Mouse (Mus musculus) kidney, embryonic 16.5 days (tissue): ENCODE results near the gene Sp6. TPM values are rescaled to one million over a fixed set of nuclear protein-coding genes. Genes with fewer than 3 reads are reported as not detected.

Experiments used
- ATAC-seq: fragments of 200-750 bp; cut with Nextera tagmentation; 2 replicates; pipeline ENCODE4 v1.8.0; 2017; ENCODE audit warnings: moderate TSS enrichment; ENCODE audit not compliant: low FRiP score, low TSS enrichment
- H3K27ac ChIP-seq: fragments of 300-500 bp; sonication (generic); 2 replicates; pipeline ENCODE4 v1.5.1; 2014; ENCODE audit warnings: low read length
- H3K27me3 ChIP-seq: fragments of 300-500 bp; sonication (generic); 2 replicates; pipeline ENCODE4 v1.6.1; 2014; ENCODE audit warnings: low read length, control low read depth, mixed read lengths; ENCODE audit not compliant: insufficient read depth
- H3K36me3 ChIP-seq: fragments of 300-500 bp; sonication (generic); 2 replicates; pipeline ENCODE4 v1.6.1; 2014; ENCODE audit warnings: low read length, control low read depth, mixed read lengths; ENCODE audit not compliant: insufficient read depth
- H3K4me1 ChIP-seq: fragments of 300-500 bp; sonication (generic); 2 replicates; pipeline ENCODE4 v1.6.1; 2014; ENCODE audit warnings: low read length, control low read depth, mixed read lengths; ENCODE audit not compliant: insufficient read depth
- H3K4me2 ChIP-seq: fragments of 300-500 bp; sonication (generic); replicated peaks from 2 replicates; pipeline ENCODE4 v1.6.1; 2014; ENCODE audit warnings: low read depth, low read length
- H3K4me3 ChIP-seq: fragments of 300-500 bp; sonication (generic); 2 replicates; pipeline ENCODE4 v1.5.1; 2014; ENCODE audit warnings: mild to moderate bottlenecking, low read length
- H3K9ac ChIP-seq: fragments of 300-500 bp; sonication (generic); replicated peaks from 2 replicates; pipeline ENCODE4 v1.6.1; 2014; ENCODE audit warnings: low read length
- H3K9me3 ChIP-seq: fragments of 300-500 bp; sonication (generic); 2 replicates; pipeline ENCODE4 v1.6.1; 2016; ENCODE audit warnings: low read length, control low read depth
- WGBS: fragments of 180-500 bp; shearing (Covaris S2); extraction: QIAGEN DNeasy Blood & Tissue Kit; methylation state at CpG from one replicate; pipeline ENCODE4 v1.1.7; 2014; 5-methylcytosine and 5-hydroxymethylcytosine counted together
- polyA plus RNA-seq: library from polyadenylated mRNA; unstranded; fragments of >200 nt; fragmentation: Nextera tagmentation; extraction: Ambion mirVana; gene quantifications from 2 replicates; pipeline ENCODE4 v1.2.1, GENCODE M21; 2015

Gene Sp6
- polyA plus RNA-seq, 1 experiment from 2014 or later: 2.0 TPM

GRCm38 (mm10) chr11:97032499-97032898 is 19.3 kb downstream of the Sp6 start:
- no peak overlapping the region for H3K4me2 ChIP-seq
- no peaks in the 10 kb centered on the region; the same call in 1 of the 2 replicates for H3K36me3 ChIP-seq
- no peak overlapping the region for H3K4me3 ChIP-seq
- no peak for ATAC-seq
- H3K27ac ChIP-seq: no peak overlapping the region
- H3K9ac ChIP-seq: no peak overlapping the region; the same call in 1 of the 2 replicates
- H3K9me3 ChIP-seq: no peaks in the 10 kb centered on the region
- H3K27me3 ChIP-seq: no peaks in the 10 kb centered on the region
- WGBS: 97% methylated on average over 4 of the region's 4 CpGs
- peaks cover 15% of the 10 kb centered on the region for H3K4me1 ChIP-seq

- Histone ChIP-seq H3K27ac (no peak overlapping the region), H3K27me3 (no peaks in the 10 kb centered on the region), H3K9ac (no peak overlapping the region), H3K9me3 (no peaks in the 10 kb centered on the region), H3K36me3 (no peaks in the 10 kb centered on the region; the same call in 1 of the 2 replicates), H3K4me3 (no peak overlapping the region), H3K4me2 (no peak overlapping the region), H3K4me1 (peaks cover 15% of the 10 kb centered on the region)
- WGBS: 92% methylated on average over 4 of the region's 4 CpGs
- ATAC-seq: no peak
These were observed 20.6 kb downstream of the Sp6 start for GRCm38 (mm10) chr11:97033781-97034180.

- H3K9me3 ChIP-seq: no peaks in the 10 kb centered on the region
- WGBS: 75% methylated on average over 5 of the region's 5 CpGs
- H3K4me2 ChIP-seq: no peak overlapping the region
- H3K27me3 ChIP-seq: no peaks in the 10 kb centered on the region
- no peak overlapping the region for H3K4me3 ChIP-seq
- H3K27ac ChIP-seq: no peak overlapping the region
- no peak overlapping the region for H3K9ac ChIP-seq
- H3K4me1 ChIP-seq: peaks cover 9% of the 10 kb centered on the region
- H3K36me3 ChIP-seq: no peaks in the 10 kb centered on the region; the same call in 1 of the 2 replicates
- ATAC-seq: no peak
These were observed 22.9 kb downstream of the Sp6 start for GRCm38 (mm10) chr11:97036141-97036540.

- no peaks in the 10 kb centered on the region for H3K36me3 ChIP-seq
- H3K4me2 ChIP-seq: no peak overlapping the region
- ATAC-seq: no peak
- H3K4me3 ChIP-seq: no peak overlapping the region
- no peaks in the 10 kb centered on the region for H3K9me3 ChIP-seq
- peaks cover 16% of the 10 kb centered on the region for H3K4me1 ChIP-seq
- H3K27ac ChIP-seq: no peak overlapping the region
- no peak overlapping the region for H3K9ac ChIP-seq
- H3K27me3 ChIP-seq: no peaks in the 10 kb centered on the region
- WGBS: 66% methylated on average over 7 of the region's 7 CpGs
These were observed 25.7 kb downstream of the Sp6 start for GRCm38 (mm10) chr11:97038881-97039280.

GRCm38 (mm10) chr11:97040301-97041021 is 27.3 kb downstream of the Sp6 start:
- peak overlapping the region; percentile 47; the same call in 1 of the 2 replicates for H3K9ac ChIP-seq
- H3K27me3 ChIP-seq: no peaks in the 10 kb centered on the region
- peaks cover 11% of the 10 kb centered on the region; the same call in 1 of the 2 replicates for H3K36me3 ChIP-seq
- H3K4me1 ChIP-seq: peaks cover 16% of the 10 kb centered on the region
- H3K4me2 ChIP-seq: peak overlapping the region; percentile 74
- H3K27ac ChIP-seq: no peak overlapping the region
- peak overlapping the region; percentile 78 for H3K4me3 ChIP-seq
- peak; percentile 21; the same call in 1 of the 2 replicates for ATAC-seq
- WGBS: 38% methylated on average over 12 of the region's 12 CpGs
- H3K9me3 ChIP-seq: no peaks in the 10 kb centered on the region

GRCm38 (mm10) chr11:97041022-97041899 is 28.1 kb downstream of the Sp6 start, which contains the start of the genes Lrrc46 and Mrpl10:
Lrrc46 (minus strand) TSS chr11:97041407.
Mrpl10 (plus strand) TSS chr11:97041560.
- Histone ChIP-seq H3K9me3 (no peaks in the 10 kb centered on the region), H3K27ac (peak within 1 kb of the TSS; percentile 72), H3K36me3 (peaks cover 12% of the 10 kb centered on the region; the same call in 1 of the 2 replicates), H3K27me3 (no peaks in the 10 kb centered on the region), H3K9ac (peak within 1 kb of the TSS; percentile 83), H3K4me2 (peak within 1 kb of the TSS; percentile 91), H3K4me3 (peak within 1 kb of the TSS; percentile 78), H3K4me1 (peaks cover 16% of the 10 kb centered on the region)
- WGBS: under 1% methylated on average over 48 of the region's 48 CpGs
- ATAC-seq: peak; percentile 93

- Histone ChIP-seq H3K27me3 (no peaks in the 10 kb centered on the region), H3K36me3 (peaks cover 25% of the 10 kb centered on the region), H3K4me1 (peaks cover 16% of the 10 kb centered on the region), H3K27ac (no peak overlapping the region), H3K9ac (no peak overlapping the region), H3K9me3 (no peaks in the 10 kb centered on the region), H3K4me3 (no peak overlapping the region), H3K4me2 (no peak overlapping the region)
- no peak for ATAC-seq
- 97% methylated on average over 8 of the region's 8 CpGs for WGBS
These were observed 31.7 kb downstream of the Sp6 start for GRCm38 (mm10) chr11:97044902-97045301.

- Histone ChIP-seq H3K36me3 (peaks cover 25% of the 10 kb centered on the region), H3K27me3 (no peaks in the 10 kb centered on the region), H3K4me3 (no peak overlapping the region), H3K9ac (no peak overlapping the region), H3K4me2 (no peak overlapping the region), H3K4me1 (peaks cover 14% of the 10 kb centered on the region), H3K27ac (no peak overlapping the region), H3K9me3 (no peaks in the 10 kb centered on the region)
- no peak for ATAC-seq
- WGBS: 86% methylated on average over 7 of the region's 7 CpGs
These were observed 32.7 kb downstream of the Sp6 start for GRCm38 (mm10) chr11:97045861-97046260.

GRCm38 (mm10) chr11:97048090-97048650 is 35.0 kb downstream of the Sp6 start:
- ATAC-seq: no peak
- H3K4me2 ChIP-seq: no peak overlapping the region
- WGBS: 89% methylated on average over 8 of the region's 8 CpGs
- no peaks in the 10 kb centered on the region for H3K27me3 ChIP-seq
- H3K9me3 ChIP-seq: no peaks in the 10 kb centered on the region
- H3K27ac ChIP-seq: no peak overlapping the region
- H3K4me3 ChIP-seq: no peak overlapping the region
- H3K36me3 ChIP-seq: peaks cover 25% of the 10 kb centered on the region
- no peak overlapping the region for H3K9ac ChIP-seq
- peaks cover 15% of the 10 kb centered on the region for H3K4me1 ChIP-seq
